Mouse (Mus musculus) right cerebral cortex, postnatal 25 days (tissue): ENCODE results near the gene Rangrf.
"Not testable (repeated sequence)": the region's sequence is repeated elsewhere in the genome, so short reads cannot be mapped to it uniquely, and the experiment has no call there.

Source experiments
- DNase-seq: peaks from one replicate; pipeline ENCODE4 v3.0.0; 2022

Gene Rangrf

DNA sequence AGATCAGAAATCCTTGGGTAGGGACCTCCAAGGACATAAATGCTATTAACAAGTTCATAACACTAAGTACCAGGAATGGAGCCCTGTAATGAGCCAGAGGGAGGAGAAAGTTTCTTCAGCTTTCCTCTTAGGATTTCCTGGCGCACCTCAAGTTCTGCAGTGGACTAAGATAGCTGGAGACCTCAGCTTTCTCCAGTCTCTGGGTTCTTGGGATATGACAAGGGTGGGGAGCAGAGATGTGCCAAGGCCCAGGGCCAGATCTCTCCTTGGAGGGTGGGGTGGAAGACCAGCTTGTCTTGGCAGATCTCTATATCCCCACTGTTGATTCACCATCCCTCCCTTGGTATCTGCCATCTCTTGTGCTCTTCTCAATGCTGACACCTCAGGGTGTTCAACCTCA lies 616 bp upstream of the Rangrf start:
- no peak for DNase-seq

DNA sequence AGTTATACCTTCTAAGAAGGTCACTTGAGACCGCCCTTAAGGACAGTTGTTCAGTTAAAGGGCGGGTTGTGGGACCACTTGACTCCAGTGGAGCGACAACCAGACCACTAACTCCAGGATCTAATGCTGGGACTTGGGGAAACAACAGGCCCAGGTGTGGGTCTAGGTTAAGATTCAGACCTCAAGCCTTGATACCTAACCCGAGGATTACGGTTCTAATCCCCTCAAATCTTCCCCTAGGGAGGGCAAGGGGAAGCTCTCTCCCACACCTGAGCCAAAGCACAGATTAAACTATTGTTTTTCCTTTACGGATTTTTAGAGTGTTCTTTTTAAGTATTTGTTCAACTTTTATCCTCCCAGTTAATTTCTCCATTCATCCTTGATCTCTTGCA lies 930 bp downstream of the Rangrf start:
- DNase-seq, result no peak

DNA sequence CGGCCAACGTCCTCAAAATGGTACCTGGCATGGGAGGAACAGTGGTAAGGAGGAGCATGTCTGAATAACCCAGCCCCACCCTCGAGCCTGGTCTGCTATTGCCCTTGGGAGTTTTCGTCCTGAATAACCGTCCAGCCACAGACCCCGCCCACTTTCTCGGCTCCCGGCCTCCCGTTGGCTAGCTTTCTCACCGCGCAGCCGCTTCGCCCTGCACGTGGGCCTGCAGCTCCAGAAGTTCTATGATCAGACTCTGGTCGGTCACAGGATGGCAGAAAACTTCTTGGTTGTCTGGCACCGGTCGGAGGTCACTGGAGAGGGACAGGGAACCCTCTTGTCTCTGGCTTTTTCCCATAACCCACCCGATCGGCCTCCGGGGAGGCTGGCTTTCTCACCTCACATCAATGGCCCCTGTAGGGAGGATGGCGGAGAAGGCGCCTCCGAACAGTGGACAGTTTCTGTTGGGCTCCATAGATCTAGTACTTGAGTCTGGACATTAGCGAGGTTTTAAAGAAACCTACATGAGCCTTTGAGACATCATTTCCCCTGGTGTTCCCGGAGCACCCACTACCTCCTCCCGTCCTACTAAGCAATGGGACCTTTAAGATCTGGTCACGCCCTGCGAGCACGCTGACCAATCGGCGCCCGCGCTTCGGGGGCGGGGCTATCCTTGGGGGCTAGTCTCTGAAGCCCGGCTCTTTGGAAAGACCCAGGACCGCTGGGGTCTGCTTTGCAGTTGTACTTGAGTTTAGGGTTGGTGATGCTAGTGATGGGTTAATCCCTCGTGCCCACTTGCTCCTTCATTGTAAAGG lies 1.5 kb downstream of the Rangrf start:
- DNase-seq, result peak; percentile 79

DNA sequence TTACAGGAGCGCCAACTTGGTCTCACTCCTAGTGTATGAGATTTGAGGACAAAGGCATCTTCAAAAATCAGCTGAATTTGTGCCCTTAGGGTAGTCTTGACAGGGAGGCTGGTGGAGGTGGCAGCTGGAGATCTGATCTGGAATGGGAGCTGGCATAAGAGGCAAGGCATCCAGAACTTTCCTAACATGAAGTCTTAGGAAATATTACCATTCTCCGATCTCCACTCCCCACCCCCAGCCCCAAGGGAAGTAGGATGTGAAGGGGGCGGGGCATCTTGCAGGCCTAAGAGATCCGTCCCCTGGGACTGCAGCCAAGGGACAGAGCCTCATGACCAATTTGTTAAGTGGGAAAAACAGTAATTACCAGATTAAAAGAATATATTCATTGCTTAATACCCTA lies 4.8 kb downstream of the Rangrf start:
- no peak for DNase-seq

DNA sequence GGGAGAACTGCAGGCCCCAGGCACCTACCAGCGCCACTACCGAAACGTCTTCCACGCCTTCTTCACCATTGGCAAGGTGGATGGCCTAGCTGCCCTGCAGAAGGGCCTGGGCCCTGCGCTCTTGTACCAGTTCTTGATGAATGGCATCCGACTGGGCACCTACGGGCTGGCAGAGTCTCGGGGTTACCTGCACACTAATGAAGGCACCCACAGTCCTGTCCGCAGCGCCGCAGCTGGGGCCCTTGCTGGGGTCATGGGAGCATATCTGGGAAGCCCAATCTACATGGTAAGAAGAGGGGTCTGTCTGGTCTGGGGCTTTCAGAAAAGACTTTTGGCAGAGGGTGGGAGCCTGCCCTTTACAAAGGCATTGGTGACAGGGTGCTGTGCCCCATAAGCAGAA lies 6.2 kb downstream of the Rangrf start:
- no peak for DNase-seq

DNA sequence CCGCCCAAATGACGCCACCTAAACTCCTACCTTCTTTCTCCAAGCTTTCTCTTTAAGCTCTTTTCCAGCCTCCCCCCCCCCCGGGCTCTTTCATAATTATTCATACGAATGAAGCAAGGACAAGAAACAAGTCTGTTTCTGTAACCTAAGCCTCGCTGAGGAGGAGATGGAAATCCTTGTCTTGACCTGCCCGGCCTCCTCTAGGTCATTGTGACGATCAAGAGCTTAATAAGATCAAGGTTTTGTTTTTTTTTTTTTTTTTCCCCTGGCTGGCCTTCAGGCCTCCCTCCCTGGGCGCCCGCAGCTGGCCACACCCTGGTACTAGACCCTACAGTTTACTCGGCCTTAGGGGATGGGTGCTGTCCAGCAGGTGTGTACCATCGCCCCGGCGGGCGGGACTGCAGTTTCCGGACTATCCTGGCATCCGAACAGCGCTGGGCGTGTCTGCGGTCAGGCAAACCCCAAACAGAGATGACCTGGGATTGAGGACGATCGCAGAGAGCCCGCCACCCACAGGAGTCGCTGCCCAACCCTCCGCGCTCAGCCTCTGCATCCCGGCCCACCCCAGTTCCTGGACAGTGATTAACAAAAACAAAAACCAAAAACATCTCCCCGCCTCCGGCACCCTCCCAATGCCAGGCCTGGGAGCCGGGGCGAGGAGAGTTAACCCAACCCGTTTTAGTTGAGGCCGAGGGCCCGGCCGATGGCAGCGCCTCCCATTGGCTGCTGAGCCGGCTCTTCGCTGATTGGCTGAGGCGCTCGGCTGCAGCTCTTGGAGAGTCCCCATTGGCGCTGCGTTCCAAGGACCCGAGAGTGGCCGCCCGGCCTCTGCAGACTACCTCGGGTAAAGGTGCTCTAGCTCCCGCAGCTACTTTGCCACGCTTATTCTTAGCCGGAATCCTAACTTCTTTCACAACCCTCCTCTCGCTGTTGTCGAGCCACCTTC lies 7.4 kb downstream of the Rangrf start, which contains the start of gene Slc25a35:
Gene Slc25a35, plus strand, starts transcription at position 795 of the 946 bp plus-strand sequence.
- DNase-seq, result peak; percentile 93

DNA sequence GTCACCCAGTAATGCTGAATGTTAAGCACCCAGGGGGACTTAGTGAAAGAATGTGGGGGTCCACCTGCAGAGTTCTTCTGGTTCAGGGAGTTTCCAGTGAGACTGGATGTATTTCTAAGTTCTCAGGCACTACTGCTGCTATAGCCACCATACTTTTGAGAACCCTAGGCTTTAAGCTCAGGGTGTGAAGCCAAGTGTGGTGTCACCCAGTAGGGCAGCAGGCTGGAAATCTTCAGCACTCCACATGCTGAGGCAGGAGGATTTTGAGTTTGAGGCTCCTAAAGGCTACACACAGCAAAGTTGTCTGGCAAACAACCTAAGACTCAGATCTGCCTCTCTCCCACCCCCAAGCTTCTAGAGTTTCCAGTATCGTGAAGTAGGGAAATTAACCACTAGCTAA lies 8.4 kb downstream of the Rangrf start:
- DNase-seq, result no peak

DNA sequence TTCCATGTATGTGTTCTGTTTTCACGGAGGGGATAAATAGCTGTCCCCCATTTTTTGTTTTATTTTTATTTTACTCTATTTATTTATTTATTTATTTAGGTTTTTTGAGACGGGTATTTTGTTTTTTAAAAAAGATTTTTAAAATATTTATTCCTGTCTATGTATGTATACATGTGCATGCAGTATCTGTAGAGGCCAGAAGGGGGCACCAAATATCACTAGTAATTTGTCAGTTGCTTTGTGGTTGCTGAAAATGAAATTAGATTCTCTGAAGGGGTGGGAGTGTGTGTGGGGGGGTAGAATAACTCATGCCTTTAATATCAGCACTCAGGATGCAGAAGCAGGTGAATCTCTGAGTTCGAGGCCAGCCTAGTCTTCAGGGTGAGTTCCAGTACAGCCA lies 9.1 kb downstream of the Rangrf start:
- no peak for DNase-seq

DNA sequence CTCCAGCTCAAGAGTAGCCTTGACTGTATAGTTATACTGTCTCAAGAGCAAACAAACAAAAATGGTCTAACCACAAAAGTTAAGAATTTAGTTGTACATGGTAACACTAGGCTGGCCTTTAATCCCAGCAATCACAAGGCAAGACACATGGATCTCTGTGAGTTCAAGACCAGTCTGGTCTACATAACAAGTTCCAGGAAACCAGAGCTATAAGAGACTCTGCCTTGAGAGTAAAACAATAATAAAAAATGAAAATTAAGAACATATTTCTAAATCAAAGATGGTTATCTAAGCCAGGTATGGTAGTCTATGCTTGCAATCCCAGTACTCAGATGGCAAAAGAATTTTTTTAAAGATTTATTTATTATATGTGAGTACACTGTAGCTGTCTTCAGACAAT lies 9.9 kb downstream of the Rangrf start:
- DNase-seq, result no peak

DNA sequence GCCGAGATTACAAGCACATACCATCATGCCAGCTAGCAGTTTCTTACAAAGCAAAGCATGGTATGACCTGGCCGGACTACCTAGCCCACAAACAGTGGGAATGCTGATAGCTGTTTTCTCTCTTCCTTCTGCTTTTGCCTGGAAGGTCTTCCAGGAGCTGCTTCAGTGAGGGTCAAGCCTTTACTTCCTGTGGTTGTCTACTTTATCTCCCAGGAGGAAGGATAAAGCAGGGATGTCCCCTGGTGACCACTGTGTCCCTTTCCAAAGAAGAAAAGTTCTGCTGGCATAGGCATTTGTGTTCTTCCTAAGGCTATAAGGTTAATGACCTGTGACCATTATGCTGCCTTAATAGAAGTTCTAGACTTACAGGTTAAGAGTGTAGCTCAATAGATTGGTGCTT lies 11.6 kb downstream of the Rangrf start:
- no peak for DNase-seq

DNA sequence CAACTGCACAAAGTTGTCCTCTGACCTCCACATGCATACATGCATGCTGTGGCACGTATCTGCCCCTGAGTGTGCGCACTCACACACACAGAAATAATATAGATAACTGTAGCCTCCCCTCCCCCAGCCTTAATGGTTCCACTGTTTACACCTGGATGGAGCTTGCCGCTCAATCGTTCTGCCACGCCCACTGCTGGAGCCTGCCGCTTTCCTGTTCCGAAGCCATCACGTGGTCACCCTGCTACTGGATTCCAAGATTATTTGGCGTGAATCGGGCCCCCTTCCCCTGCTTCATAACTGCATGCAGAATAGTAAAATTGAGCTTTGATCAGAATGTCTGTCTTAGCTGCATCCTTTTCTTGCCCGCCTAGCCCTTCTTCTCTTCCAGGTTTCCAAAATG lies 12.8 kb downstream of the Rangrf start:
- DNase-seq, result not testable (repeated sequence)

DNA sequence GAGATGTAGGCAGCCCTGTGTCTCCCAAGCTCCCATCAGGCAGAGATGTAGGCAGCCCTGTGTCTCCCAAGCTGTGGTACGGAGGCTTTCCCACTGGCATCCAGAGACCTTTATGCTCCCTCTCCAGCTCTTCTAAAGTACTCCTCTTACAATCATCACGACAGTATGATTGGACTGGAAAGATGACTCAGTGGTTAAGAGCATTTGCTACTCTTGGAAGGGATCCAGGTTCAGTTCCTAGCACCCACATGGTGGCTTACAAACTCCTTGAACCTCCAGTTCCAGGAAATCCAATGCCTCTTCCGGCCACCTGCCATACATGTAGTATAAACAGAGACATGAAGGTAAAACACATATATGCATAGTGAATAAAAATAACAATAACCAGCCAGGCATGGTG lies 13.4 kb downstream of the Rangrf start:
- DNase-seq, result no peak

DNA sequence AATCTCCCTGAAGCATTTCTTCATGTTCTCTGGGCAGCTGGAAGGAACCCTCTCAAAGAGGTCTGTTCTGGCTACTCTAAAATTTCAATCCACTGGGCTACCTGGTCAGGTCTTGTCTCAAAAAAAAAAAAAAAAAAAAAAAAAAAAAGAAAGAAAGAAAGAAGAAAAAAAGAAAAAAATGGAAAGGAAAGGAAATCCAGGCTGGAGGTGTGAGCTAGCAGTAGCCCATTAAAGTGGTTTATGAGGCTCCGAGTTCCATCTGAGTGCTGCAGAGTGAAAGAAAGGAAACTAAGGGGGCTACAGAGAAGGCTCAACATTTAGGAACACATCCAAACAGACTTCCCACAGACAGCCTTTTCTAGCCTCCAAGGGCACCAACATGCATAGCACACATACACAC lies 17.0 kb downstream of the Rangrf start:
- DNase-seq, result no peak

DNA sequence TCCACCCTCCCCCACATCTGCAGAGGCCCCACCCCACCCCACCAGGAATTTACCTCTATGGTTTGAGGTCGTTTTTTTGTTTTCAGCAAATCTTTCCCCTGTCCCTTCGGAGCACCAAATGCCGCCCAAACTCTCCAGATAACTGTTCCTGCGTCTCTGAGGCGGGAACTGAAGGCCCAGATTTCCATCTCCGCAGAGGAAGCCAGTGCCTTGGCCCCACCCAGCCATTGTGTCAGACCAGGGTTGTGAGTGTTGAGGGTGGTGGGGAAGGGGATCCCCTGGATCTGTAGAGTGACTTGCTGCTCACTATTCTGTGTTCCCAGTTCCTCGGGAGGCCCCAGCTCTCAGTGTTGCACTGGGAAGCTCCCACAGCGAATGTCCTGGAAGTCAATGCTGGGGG lies 17.7 kb downstream of the Rangrf start, which contains the start of gene Arhgef15:
Gene Arhgef15, minus strand, starts transcription at position 173 of the 400 bp plus-strand sequence.
- no peak for DNase-seq

DNA sequence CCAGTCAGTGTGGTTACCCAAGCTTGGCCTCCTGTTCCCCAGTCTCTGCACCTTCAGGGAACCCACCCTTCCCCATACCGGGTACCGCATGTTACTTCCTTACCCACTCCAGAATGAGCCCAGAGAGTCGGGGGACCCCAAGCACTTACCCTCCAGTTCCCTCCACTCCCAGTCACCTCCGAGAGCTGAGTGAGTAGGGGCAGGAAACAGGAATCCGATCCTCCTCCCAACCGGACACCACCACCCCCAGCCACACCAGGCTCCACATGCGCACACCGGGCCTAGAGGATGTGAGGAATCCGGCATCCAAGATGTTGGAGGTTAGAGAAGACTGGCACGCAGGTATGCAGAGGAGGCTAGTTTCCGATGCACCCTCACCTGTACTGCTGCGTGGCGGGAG lies 18.3 kb downstream of the Rangrf start:
- no peak for DNase-seq

DNA sequence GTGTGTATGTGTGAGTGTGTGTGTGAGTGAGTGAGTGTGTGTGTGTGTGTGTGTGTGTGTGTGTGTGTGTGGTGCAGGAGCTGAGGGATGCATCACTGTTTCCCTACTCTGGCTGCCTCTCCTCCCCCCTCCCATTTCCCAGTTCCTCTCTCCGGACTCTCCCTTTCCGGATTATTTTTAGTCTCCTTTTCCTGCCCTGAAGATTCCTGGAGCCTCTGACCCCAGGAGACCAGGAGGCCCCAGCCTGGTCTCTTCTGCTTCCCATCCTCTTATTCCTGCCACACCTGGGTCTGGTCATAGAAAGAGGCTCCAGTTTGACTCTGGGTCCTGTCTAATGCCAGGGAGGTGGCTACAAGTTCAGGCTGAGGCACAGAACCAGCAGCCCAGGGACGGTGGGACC lies 18.9 kb downstream of the Rangrf start:
- DNase-seq, result no peak

DNA sequence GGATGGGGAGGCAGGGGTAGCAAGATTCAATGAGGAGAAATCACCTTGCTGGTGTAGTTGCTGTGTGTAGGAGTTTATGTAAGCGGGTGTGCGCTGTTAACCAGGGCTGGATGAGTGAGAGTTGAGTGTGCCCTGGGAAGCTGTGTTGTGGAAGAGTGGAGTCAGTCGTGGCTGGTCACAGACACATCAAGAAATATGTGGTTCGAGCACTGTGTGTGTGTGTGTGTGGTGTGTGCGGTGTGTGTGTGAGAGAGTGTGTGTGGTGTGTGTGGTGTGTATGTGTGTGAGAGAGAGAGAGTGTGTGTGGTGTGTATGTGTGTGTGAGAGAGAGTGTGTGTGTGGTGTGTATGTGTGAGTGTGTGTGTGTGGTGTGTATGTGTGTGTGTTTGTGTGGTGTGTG lies 19.5 kb downstream of the Rangrf start:
- DNase-seq, result no peak

DNA sequence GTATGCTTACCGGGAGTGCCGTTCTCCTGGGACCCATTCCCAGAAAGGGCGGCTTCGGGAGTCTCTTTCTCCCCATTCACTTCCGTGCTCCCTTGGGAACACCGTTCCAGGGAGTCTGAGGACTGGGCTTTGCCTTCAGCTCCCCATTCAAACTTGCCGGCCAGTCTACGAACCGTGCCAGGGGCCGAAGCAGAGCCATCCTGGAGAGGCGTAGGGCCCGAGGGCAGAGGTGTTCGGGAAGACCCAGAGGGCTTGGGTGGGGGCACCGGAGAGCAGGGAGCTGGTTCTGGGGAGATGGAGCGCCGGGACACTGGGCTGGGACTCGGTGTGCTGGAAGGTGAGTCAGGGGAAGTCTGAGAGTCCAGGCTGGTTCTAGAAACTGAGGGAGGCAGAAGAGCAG lies 20.6 kb downstream of the Rangrf start:
- DNase-seq, result no peak

DNA sequence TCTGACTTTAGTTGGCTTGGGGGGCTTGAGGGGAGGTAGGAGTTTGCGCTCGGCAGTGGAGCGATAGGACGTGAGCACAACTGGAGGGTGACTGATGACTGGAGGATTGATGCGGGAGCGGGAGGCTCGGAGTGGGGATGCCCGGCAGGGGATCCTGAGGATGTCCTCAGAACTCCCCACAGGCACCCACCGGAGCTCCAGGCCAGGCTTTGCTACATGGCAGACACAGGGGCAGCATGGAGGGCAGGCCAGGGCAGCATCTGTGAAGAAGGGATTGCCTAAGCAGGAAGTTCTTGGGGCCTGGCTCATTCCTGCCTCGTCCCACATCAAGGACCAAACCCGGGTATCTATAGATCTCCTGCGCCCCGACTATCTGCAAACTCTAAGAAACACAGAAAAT lies 21.1 kb downstream of the Rangrf start:
- no peak for DNase-seq

DNA sequence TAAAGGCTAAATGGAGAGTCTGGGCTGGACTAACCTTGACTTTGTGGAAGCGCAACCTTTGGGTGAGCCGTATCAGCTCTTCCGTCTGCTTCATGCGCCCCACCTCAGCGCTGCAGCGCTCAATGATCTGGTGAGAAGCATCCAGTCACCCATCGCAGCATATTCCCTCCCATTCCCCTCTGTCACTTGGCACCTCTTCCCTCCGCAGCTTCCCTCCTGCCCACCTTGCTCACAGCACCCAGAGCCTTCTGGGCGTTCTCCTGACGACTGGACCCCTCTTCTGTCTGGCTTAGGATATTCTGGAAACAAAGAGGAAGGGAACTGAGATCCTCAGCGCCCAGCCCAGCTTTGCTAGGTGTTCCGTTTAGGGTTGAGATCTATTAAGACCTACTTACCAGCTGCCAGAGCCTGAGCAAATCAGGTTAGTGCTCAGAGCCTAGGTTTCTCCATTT lies 27.4 kb downstream of the Rangrf start:
- peak; percentile 51 for DNase-seq

DNA sequence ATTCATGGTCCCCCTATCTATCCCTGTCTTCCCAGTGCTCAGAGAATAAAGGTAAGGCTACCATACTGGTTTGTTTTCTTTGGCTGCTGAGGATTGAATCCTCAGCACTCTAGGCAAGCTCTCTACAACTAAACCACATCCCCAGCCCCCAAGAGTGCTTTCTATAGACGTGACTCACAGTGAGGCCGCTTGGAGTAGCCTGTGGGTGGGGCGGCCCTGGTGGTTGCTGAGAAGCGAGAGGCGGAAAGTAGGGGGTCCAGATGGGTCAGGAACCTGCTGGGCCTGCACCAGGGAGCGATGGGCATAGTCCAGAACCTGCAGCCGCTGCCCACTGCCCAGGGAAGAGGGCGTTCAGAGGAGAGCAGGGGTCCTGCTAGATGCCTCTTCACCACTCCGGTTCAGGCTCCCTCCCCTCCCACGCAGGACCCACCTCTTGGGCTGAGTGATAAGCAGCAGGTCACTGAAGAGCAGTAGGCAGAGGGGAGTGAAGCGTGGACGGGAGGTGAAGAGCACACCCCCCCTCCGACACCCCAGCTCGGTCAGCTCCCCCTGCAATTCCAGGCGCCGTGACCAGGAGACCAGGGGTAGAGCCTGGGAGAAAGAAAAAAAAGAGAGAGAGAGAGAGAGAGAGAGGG lies 28.1 kb downstream of the Rangrf start:
- DNase-seq, result peak; percentile 58

DNA sequence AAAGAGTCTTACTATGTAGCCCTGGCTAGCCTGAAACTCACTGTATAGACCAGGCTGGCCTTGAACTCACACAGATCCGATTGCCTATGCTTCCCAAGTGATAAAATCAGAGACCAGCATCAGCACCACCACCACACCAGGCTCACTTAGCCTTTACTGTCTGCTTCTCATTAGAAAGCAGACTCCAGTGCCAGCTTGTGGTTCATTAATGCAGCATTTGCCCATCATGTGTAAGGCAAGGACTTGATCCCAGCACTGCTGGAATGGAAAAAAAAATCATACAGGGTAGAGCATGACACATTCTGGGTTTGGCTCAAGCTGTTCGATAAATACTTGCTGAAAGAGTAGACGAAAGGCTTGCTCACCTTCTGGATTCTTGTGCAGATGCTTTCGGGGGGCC lies 29.0 kb downstream of the Rangrf start:
- no peak for DNase-seq

DNA sequence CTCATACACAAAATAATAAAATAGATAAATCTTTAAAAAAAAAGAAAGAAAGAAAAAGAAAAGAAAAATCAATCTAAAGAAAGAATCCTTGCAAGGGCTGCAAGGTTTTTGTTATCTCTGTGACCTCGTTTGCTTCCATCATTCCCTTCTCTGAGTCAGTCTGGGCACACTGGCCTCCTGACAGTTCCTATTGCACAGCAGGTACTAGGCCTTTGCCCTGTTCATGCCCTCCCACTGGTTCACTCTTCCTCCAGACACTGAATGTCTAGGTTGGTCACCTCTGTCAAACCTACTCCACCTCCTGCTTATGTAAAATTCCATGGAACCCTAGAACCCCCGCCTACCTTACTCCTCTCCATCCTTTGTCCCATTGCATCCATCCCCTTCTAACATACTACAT lies 29.7 kb downstream of the Rangrf start:
- no peak for DNase-seq
